Mouse (Mus musculus): ENCODE results near the gene Ptp4a2.

- peak; percentile 9 for TF ChIP-seq POLR2A (IDR thresholded peaks at IDR 0.05; ENCODE audit: insufficient read depth, low read length)
- no peak for TF ChIP-seq EP300 (IDR thresholded peaks at IDR 0.05; ENCODE audit: insufficient read depth, low read depth, low read length)
Measured at GRCm38 (mm10) chr4:129803368-129803767, 7.7 kb upstream of the Ptp4a2 start.

Data from ES-Bruce4 (cell line).